Mouse (Mus musculus) limb, embryonic 11.5 days (tissue): ENCODE data around the gene Arsg. TPM values are rescaled to one million over a fixed set of nuclear protein-coding genes. Genes with fewer than 3 reads are reported as not detected.

ENCODE experiments used
- ATAC-seq: fragments of 200-750 bp; cut with Nextera tagmentation; 2 replicates; pipeline ENCODE4 v1.8.0; 2017; ENCODE audit warnings: low read depth; ENCODE audit not compliant: insufficient number of reproducible peaks, low FRiP score, low TSS enrichment
- DNase-seq: peaks from one replicate; pipeline ENCODE4 v3.0.0-alpha.2; 2015; ENCODE audit warnings: low spot score
- H3K27ac ChIP-seq: fragments of 300-500 bp; sonication (generic); replicated peaks from 2 replicates; pipeline ENCODE4 v1.5.1; 2014; ENCODE audit warnings: low read depth, mild to moderate bottlenecking, low read length
- H3K27me3 ChIP-seq: fragments of 300-500 bp; sonication (generic); 2 replicates; pipeline ENCODE4 v1.6.1; 2014; ENCODE audit warnings: mild to moderate bottlenecking, low read length, mixed read lengths; ENCODE audit not compliant: control insufficient read depth, insufficient read depth
- H3K36me3 ChIP-seq: fragments of 300-500 bp; sonication (generic); 2 replicates; pipeline ENCODE4 v1.6.1; 2014; ENCODE audit warnings: mild to moderate bottlenecking, low read length, moderate library complexity, mixed read lengths; ENCODE audit not compliant: control insufficient read depth, insufficient read depth
- H3K4me1 ChIP-seq: fragments of 300-500 bp; sonication (generic); 2 replicates; pipeline ENCODE4 v1.6.1; 2014; ENCODE audit warnings: low read length, mixed read lengths; ENCODE audit not compliant: control insufficient read depth, insufficient read depth
- H3K4me2 ChIP-seq: fragments of 300-500 bp; sonication (generic); 2 replicates; pipeline ENCODE4 v1.6.1; 2014; ENCODE audit warnings: low read depth, mild to moderate bottlenecking, moderate library complexity; ENCODE audit not compliant: severe bottlenecking
- H3K4me3 ChIP-seq: fragments of 300-500 bp; sonication (generic); 2 replicates; pipeline ENCODE4 v1.5.1; 2014; ENCODE audit warnings: low read depth, low read length
- H3K9ac ChIP-seq: fragments of 300-500 bp; sonication (generic); 2 replicates; pipeline ENCODE4 v1.6.1; 2014; ENCODE audit warnings: mild to moderate bottlenecking, low read length
- H3K9me3 ChIP-seq: fragments of 300-500 bp; sonication (generic); 2 replicates; pipeline ENCODE4 v1.6.1; 2016; ENCODE audit warnings: low read length; ENCODE audit not compliant: control insufficient read depth
- WGBS: fragments of 180-500 bp; shearing (Covaris S2); extraction: QIAGEN DNeasy Blood & Tissue Kit; methylation state at CpG from one replicate; pipeline ENCODE4 v1.1.7; 2014; 5-methylcytosine and 5-hydroxymethylcytosine counted together
- polyA plus RNA-seq: library from polyadenylated mRNA; unstranded; fragments of >200 nt; fragmentation: Nextera tagmentation; extraction: Ambion mirVana; gene quantifications from 2 replicates; pipeline ENCODE4 v1.2.1, GENCODE M21; 2014

Gene Arsg
- polyA plus RNA-seq, 1 experiment from 2014 or later: 1.6 TPM

DNA sequence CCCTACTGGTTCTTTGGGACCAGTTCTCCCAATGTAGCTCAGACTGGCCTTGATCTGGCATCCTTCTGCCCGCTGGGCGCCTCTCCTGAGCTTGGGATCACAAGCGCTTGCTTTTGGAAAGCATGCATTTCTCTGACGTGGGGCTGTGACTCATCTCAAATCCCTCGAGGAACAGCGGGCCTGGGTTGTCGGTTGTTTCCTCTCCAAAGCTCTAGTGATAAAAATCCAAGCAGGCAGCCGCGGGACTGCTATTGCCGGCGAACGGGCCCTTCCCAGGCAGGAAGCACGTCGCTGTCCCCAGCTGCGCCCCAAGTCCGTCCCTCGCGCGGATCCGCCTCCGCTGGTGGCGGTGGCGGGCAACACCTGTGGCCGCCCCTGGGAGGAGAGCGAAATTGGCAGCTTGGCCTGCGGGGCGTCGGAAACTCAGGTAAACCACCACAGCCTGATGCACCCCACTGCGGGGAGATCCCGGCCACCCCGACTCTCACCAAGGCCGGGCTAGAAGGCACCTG is 33.3 kb upstream of the Arsg start:
- peak overlapping the region; percentile 43 for H3K4me3 ChIP-seq
- no peaks in the 10 kb centered on the region for H3K27me3 ChIP-seq
- H3K4me2 ChIP-seq: peak overlapping the region; percentile 83
- peaks cover 5% of the 10 kb centered on the region; the same call in 1 of the 2 replicates for H3K36me3 ChIP-seq
- peak; percentile 71 for DNase-seq
- no peak for ATAC-seq
- 1% methylated on average over 32 of the region's 32 CpGs for WGBS
- no peaks in the 10 kb centered on the region for H3K4me1 ChIP-seq
- H3K27ac ChIP-seq: no peak overlapping the region
- H3K9ac ChIP-seq: peak overlapping the region; percentile 57
- H3K9me3 ChIP-seq: no peaks in the 10 kb centered on the region

DNA sequence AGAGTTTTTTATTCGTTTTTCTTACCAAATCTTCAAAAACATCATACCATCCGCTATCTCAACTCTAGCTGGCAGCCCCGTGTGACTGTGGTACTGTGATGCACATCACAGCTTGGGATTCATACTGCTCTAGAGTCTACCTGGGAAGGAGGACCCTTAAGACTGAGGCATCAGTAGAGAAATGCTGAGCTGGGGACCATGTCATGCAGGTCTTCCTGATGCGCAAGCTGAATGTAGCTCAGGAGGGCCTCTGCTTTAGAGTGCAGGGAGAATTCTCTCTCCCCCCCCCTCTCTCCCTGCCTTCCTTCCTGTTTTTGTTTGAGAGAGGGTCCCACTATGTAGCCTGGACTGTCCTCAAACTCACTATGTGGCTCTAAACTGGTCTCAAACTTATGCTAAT is 32.5 kb upstream of the Arsg start:
- no peak for DNase-seq
- H3K27ac ChIP-seq: no peak overlapping the region
- peak overlapping the region; percentile 83; the same call in 1 of the 2 replicates for H3K4me2 ChIP-seq
- no peak overlapping the region for H3K9ac ChIP-seq
- 0 out of 2 replicates have a peak, but pooled peaks cover 2% of the 10 kb centered on the region for H3K36me3 ChIP-seq
- no peaks in the 10 kb centered on the region for H3K9me3 ChIP-seq
- H3K4me1 ChIP-seq: no peaks in the 10 kb centered on the region
- H3K27me3 ChIP-seq: no peaks in the 10 kb centered on the region
- 63% methylated on average over 4 of the region's 4 CpGs for WGBS
- no peak for ATAC-seq
- H3K4me3 ChIP-seq: no peak overlapping the region

- H3K9me3 ChIP-seq: no peaks in the 10 kb centered on the region
- 65% methylated on average over 3 of the region's 3 CpGs for WGBS
- no peak overlapping the region for H3K27ac ChIP-seq
- H3K4me3 ChIP-seq: no peak overlapping the region
- ATAC-seq: no peak
- H3K4me2 ChIP-seq: no peak overlapping the region
- H3K36me3 ChIP-seq: no peaks in the 10 kb centered on the region
- DNase-seq: peak; percentile 58
- no peak overlapping the region for H3K9ac ChIP-seq
- no peaks in the 10 kb centered on the region for H3K4me1 ChIP-seq
- no peaks in the 10 kb centered on the region for H3K27me3 ChIP-seq
These were observed 32.1 kb upstream of the Arsg start for GRCm38 (mm10) chr11:109441119-109441518.

DNA sequence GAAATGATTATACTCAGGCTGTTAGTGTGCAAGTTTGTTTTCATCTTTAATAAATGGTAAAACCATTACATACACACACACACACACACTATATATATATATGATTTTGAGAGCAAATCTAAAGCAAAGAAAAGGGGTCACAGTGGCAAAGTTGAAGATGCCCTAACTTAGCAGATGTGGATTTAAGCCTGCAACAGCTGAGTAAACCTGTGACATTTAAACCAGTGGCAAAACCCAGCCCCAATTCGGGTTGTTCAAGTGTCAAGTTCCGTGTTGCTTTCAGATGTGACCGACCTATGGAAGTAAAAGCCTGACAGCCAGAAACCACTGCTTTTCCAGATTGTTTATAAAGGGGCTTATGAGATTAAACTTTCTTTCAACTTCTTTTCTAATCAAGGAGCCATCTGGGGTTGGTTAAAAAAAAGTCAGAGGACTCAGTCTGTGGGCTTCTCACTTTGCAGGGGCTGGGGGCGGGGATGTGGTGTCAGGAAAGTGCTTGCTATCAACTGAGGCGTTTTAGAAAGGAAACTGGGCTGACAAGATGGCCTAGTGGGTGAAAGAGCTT is 30.9 kb upstream of the Arsg start:
- DNase-seq (no peak), ATAC-seq (no peak)
- Histone ChIP-seq H3K36me3 (no peaks in the 10 kb centered on the region), H3K4me1 (no peaks in the 10 kb centered on the region), H3K9ac (no peak overlapping the region), H3K4me2 (no peak overlapping the region), H3K27me3 (no peaks in the 10 kb centered on the region), H3K27ac (no peak overlapping the region), H3K9me3 (no peaks in the 10 kb centered on the region), H3K4me3 (no peak overlapping the region)
- 36% methylated on average over 5 of the region's 5 CpGs for WGBS

DNA sequence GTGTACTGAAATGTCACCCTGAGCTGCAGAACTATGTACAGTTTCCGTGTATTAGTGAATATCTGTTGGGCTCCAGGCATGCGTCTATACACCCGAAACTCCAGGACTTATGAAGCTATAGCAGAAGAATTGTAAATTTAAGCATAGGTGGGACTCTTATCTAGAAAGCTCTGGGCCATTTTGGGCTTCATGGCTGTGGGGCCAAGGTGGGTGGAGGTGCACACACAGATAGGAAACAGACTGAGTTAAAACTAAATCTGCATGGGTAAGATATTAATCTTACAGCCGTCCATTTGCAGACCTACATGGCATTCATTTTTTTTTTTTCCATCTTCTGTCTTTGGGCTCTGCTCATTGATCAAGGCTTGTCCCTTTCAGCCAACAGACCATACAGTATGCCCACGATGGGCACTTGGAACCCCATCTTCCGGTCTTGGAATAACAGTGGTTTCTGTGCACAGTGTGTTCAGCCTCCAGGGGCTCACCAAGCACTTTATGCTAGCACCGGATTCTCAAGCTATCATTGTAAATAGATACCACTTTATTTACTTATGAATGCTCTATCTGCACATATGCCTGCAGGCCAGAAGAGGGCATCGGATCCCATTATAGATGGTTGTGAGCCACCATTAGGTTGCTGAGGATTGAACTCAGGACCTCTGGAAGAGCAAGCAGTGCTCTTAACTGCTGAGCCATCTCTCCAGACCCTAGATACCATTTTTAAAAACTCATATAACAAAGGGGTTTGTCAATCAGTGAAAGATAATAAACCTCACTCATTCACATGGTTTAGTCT is 29.5 kb upstream of the Arsg start:
- no peak overlapping the region for H3K4me2 ChIP-seq
- no peaks in the 10 kb centered on the region for H3K9me3 ChIP-seq
- WGBS: 94% methylated on average over 8 of the region's 8 CpGs
- no peaks in the 10 kb centered on the region for H3K4me1 ChIP-seq
- no peaks in the 10 kb centered on the region for H3K27me3 ChIP-seq
- no peak overlapping the region for H3K9ac ChIP-seq
- H3K27ac ChIP-seq: no peak overlapping the region
- H3K4me3 ChIP-seq: no peak overlapping the region
- ATAC-seq (no peak), DNase-seq (no peak)
- H3K36me3 ChIP-seq: no peaks in the 10 kb centered on the region

GRCm38 (mm10) chr11:109444600-109444999 is 28.6 kb upstream of the Arsg start:
- no peaks in the 10 kb centered on the region for H3K27me3 ChIP-seq
- H3K4me2 ChIP-seq: no peak overlapping the region
- H3K9me3 ChIP-seq: no peaks in the 10 kb centered on the region
- H3K9ac ChIP-seq: no peak overlapping the region
- peak; percentile 61 for DNase-seq
- WGBS: 65% methylated on average over 7 of the region's 7 CpGs
- no peak for ATAC-seq
- no peak overlapping the region for H3K4me3 ChIP-seq
- H3K4me1 ChIP-seq: no peaks in the 10 kb centered on the region
- H3K36me3 ChIP-seq: no peaks in the 10 kb centered on the region; the same call in 1 of the 2 replicates
- no peak overlapping the region for H3K27ac ChIP-seq

- H3K9me3 ChIP-seq: no peaks in the 10 kb centered on the region
- no peak overlapping the region for H3K4me2 ChIP-seq
- H3K27ac ChIP-seq: no peak overlapping the region
- no peak overlapping the region for H3K4me3 ChIP-seq
- ATAC-seq: no peak
- WGBS: 56% methylated on average over 13 of the region's 13 CpGs
- H3K9ac ChIP-seq: no peak overlapping the region
- H3K4me1 ChIP-seq: no peaks in the 10 kb centered on the region
- no peaks in the 10 kb centered on the region for H3K27me3 ChIP-seq
- peak; percentile 43 for DNase-seq
- H3K36me3 ChIP-seq: no peaks in the 10 kb centered on the region; the same call in 1 of the 2 replicates
These were observed 27.6 kb upstream of the Arsg start for GRCm38 (mm10) chr11:109445438-109446035.

DNA sequence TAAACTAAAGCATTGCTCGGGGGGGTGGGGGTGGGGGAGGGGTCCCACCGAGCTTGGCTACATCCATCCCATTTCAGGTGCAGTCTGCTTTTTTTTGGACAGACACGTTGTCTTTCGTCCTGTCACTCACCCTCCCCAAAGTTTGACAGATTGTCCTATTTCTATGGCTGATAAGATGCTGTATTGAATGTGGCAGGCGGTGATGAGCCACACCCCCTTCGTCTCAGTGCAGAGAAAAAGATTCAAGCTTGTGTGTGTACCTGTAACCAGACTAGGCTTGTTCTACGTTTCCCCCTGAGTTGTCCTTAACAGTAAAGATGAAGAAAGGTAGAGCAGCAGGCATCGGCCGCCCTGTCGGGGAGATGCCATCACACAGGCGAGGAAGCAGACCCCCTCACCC is 22.0 kb upstream of the Arsg start:
- H3K4me3 ChIP-seq: no peak overlapping the region
- ATAC-seq (no peak), DNase-seq (no peak)
- H3K27me3 ChIP-seq: no peaks in the 10 kb centered on the region
- H3K9ac ChIP-seq: no peak overlapping the region
- 88% methylated on average over 11 of the region's 11 CpGs for WGBS
- no peaks in the 10 kb centered on the region for H3K4me1 ChIP-seq
- no peaks in the 10 kb centered on the region for H3K9me3 ChIP-seq
- no peak overlapping the region for H3K27ac ChIP-seq
- H3K36me3 ChIP-seq: peaks cover 3% of the 10 kb centered on the region; the same call in 1 of the 2 replicates
- H3K4me2 ChIP-seq: no peak overlapping the region
